Mouse (Mus musculus): ENCODE data around the gene Mrps34. TPM values are rescaled to one million over a fixed set of nuclear protein-coding genes. Genes with fewer than 3 reads are reported as not detected.

Gene Mrps34
- total and polyA plus RNA-seq, 3 experiments = 56.5 to 80.5 (median 57.2) TPM

DNA sequence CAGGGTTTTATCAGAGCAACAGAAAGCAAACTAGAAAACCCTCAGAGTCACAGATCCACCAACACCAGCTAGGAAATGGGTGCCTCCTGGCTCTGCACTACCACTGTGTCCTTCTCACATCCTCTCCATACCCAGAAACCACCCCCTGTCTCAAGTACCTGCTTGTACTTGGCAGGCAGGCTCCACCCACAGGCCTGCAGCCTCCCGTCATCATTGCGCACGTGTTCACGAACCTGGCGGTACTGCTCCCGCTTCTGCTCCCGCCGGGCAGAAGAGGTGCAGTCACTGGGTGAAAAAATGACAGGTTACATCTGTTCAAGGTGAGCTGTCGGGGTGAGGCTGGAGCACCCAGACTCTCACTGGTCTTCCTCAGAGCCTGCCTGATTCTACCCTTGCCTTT, 8.9 kb downstream of the Mrps34 start:
- DNase-seq (ENCODE audit: extremely low read depth) = no peak
- Histone ChIP-seq H3K4me2 (ENCODE audit: insufficient read depth, low read depth, poor library complexity, severe bottlenecking) (no peak overlapping the region), H3K4me1 (ENCODE audit: control insufficient read depth in 1 of 2, insufficient read depth in 2 of 2) (0 out of 4 replicates have a peak, but pooled peaks cover 0 to 2% of the 10 kb centered on the region in 2 experiments), H3K79me2 (replicated peaks; ENCODE audit: control insufficient read depth, extremely low read depth, insufficient read depth, poor library complexity, severe bottlenecking) (no peaks in the 10 kb centered on the region), H3K9ac (ENCODE audit: insufficient read depth, low read depth) (no peak overlapping the region), H3K9me3 (replicated peaks; ENCODE audit: low read length) (no peaks in the 10 kb centered on the region), H3K36me3 (replicated peaks in 1 of 2; ENCODE audit: control insufficient read depth in 1 of 2, insufficient read depth in 1 of 2, low read length in 1 of 2) (peaks cover 98 to 100% of the 10 kb centered on the region in 2 experiments), H3K27ac (ENCODE audit: insufficient read depth, low read depth) (no peak overlapping the region), H3K27me3 (replicated peaks) (no peaks in the 10 kb centered on the region), H3K4me3 (replicated peaks in 1 of 3; ENCODE audit: low read depth in 2 of 3, low read length in 2 of 3, poor library complexity in 1 of 3) (no peak overlapping the region)
- in situ Hi-C loops (cut with MboI; ENCODE audit: low pct_ligation_motif_present, low pct_unique_long_range_greater_than_20kb, low sequenced_read_pairs) (no loop called here), dilution Hi-C loops (cut with MboI; ENCODE audit: extremely low pct_ligation_motif_present, extremely low pct_unique_long_range_greater_than_20kb, low sequenced_read_pairs) (no loop called here)
- no peak for TF ChIP-seq CTCF (conservative IDR thresholded peaks at IDR 0.05 in 1 of 2, IDR thresholded peaks at IDR 0.05 in 1 of 2; ENCODE audit: low read depth in 2 of 2, low read length in 2 of 2)
- TF ChIP-seq POLR2AphosphoS2 (IDR thresholded peaks at IDR 0.05; ENCODE audit: low read depth, low read length) = no peak

DNA sequence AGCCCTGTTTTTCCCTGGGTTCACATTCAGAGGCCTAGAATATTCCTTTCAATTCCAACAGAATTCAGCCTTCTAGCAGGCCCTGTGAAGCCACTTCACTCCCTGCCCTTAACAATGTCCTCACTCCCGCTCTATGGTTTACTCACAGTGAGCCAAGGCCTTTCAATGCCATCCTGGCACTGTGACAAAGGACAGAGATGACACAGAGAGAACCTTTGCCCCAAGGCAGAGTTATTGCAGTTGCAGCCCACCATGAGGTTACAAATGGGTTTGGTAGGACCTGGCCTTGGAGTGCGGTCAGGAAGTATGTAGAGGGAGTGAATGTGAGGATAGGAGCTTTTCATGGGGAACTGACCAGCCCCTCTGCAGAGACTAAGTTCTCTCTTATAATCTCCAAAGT, 12.7 kb downstream of the Mrps34 start:
- H3K79me2 ChIP-seq (replicated peaks; ENCODE audit: control insufficient read depth, extremely low read depth, insufficient read depth, poor library complexity, severe bottlenecking) = no peaks in the 10 kb centered on the region
- H3K4me3 ChIP-seq (replicated peaks in 1 of 3; ENCODE audit: low read depth in 2 of 3, low read length in 2 of 3, poor library complexity in 1 of 3) = no peak overlapping the region
- in situ Hi-C loops (cut with MboI; ENCODE audit: low pct_ligation_motif_present, low pct_unique_long_range_greater_than_20kb, low sequenced_read_pairs) (no loop called here), dilution Hi-C loops (cut with MboI; ENCODE audit: extremely low pct_ligation_motif_present, extremely low pct_unique_long_range_greater_than_20kb, low sequenced_read_pairs) (no loop called here)
- no peak overlapping the region for H3K9ac ChIP-seq (ENCODE audit: insufficient read depth, low read depth)
- H3K4me1 ChIP-seq (ENCODE audit: control insufficient read depth in 1 of 2, insufficient read depth in 2 of 2) = no peaks in the 10 kb centered on the region
- TF ChIP-seq CHD1 (IDR thresholded peaks at IDR 0.05; ENCODE audit: low read depth, low read length) (no peak), NELFE (IDR thresholded peaks at IDR 0.05; ENCODE audit: low read depth, low read length) (no peak), JUND (conservative IDR thresholded peaks at IDR 0.05; ENCODE audit: low read depth, low read length) (no peak), POLR2A (IDR thresholded peaks at IDR 0.05; ENCODE audit: low read depth, low read length) (no peak), SIN3A (IDR thresholded peaks at IDR 0.05; ENCODE audit: low read length) (no peak), MAX (IDR thresholded peaks at IDR 0.05; ENCODE audit: low read length) (no peak)
- no peak for DNase-seq (ENCODE audit: extremely low read depth)
- no peak overlapping the region for H3K4me2 ChIP-seq (ENCODE audit: insufficient read depth, low read depth, poor library complexity, severe bottlenecking)
- no peaks in the 10 kb centered on the region for H3K27me3 ChIP-seq (replicated peaks)
- no peaks in the 10 kb centered on the region for H3K9me3 ChIP-seq (replicated peaks; ENCODE audit: low read length)
- H3K27ac ChIP-seq (ENCODE audit: insufficient read depth, low read depth) = no peak overlapping the region
- peaks cover 88 to 100% of the 10 kb centered on the region in 2 experiments for H3K36me3 ChIP-seq (replicated peaks in 1 of 2; ENCODE audit: control insufficient read depth in 1 of 2, insufficient read depth in 1 of 2, low read length in 1 of 2)

DNA sequence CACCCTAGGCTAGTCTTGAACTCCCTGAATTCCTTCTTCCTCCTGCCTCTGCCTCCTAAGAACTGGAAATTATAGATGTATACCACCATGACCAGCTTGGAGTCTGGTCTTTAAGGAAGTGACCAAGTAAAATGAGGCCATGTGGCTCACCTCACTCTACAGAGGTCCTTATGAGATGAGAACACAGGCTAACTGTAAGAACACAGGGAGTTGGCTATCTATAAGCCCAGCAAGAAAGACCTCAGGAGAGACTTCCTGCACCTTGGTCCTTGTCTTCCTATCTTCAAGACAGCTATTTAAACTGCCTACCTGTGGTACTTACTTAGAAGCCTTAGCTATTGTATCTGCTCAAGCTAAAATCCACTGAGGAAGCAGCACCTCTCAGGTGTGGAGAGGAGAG, 19.1 kb downstream of the Mrps34 start:
- DNase-seq (ENCODE audit: extremely low read depth) = no peak
- Histone ChIP-seq H3K4me1 (ENCODE audit: control insufficient read depth in 1 of 2, insufficient read depth in 2 of 2) (no peaks in the 10 kb centered on the region), H3K9ac (ENCODE audit: insufficient read depth, low read depth) (no peak overlapping the region), H3K79me2 (replicated peaks; ENCODE audit: control insufficient read depth, extremely low read depth, insufficient read depth, poor library complexity, severe bottlenecking) (no peaks in the 10 kb centered on the region), H3K27me3 (replicated peaks) (no peaks in the 10 kb centered on the region), H3K36me3 (replicated peaks in 1 of 2; ENCODE audit: control insufficient read depth in 1 of 2, insufficient read depth in 1 of 2, low read length in 1 of 2) (peaks cover 80 to 99% of the 10 kb centered on the region in 2 experiments), H3K4me2 (ENCODE audit: insufficient read depth, low read depth, poor library complexity, severe bottlenecking) (no peak overlapping the region), H3K4me3 (replicated peaks in 1 of 3; ENCODE audit: low read depth in 2 of 3, low read length in 2 of 3, poor library complexity in 1 of 3) (no peak overlapping the region), H3K9me3 (replicated peaks; ENCODE audit: low read length) (no peaks in the 10 kb centered on the region), H3K27ac (ENCODE audit: insufficient read depth, low read depth) (no peak overlapping the region)
- dilution Hi-C loops (cut with MboI; ENCODE audit: extremely low pct_ligation_motif_present, extremely low pct_unique_long_range_greater_than_20kb, low sequenced_read_pairs) (no loop called here), in situ Hi-C loops (cut with MboI; ENCODE audit: low pct_ligation_motif_present, low pct_unique_long_range_greater_than_20kb, low sequenced_read_pairs) (no loop called here)
- no peak for TF ChIP-seq GABPA (IDR thresholded peaks at IDR 0.05; ENCODE audit: insufficient replicate concordance, low read depth, low read length)
- no peak for TF ChIP-seq PAX5 (IDR thresholded peaks at IDR 0.05; ENCODE audit: low read length)
- TF ChIP-seq USF1 (IDR thresholded peaks at IDR 0.05; ENCODE audit: low read depth, low read length) = no peak
